Mouse (Mus musculus) spleen, embryonic (tissue): Measurements from ENCODE around the gene Plcz1.

Experiments used
- CTCF ChIA-PET: fragments of 350-600 bp; sonication (Branson Sonifier 250); formaldehyde crosslinking; loops from one replicate; lab custom pipeline; 2022; lab: Charles Lee

Gene Plcz1

DNA sequence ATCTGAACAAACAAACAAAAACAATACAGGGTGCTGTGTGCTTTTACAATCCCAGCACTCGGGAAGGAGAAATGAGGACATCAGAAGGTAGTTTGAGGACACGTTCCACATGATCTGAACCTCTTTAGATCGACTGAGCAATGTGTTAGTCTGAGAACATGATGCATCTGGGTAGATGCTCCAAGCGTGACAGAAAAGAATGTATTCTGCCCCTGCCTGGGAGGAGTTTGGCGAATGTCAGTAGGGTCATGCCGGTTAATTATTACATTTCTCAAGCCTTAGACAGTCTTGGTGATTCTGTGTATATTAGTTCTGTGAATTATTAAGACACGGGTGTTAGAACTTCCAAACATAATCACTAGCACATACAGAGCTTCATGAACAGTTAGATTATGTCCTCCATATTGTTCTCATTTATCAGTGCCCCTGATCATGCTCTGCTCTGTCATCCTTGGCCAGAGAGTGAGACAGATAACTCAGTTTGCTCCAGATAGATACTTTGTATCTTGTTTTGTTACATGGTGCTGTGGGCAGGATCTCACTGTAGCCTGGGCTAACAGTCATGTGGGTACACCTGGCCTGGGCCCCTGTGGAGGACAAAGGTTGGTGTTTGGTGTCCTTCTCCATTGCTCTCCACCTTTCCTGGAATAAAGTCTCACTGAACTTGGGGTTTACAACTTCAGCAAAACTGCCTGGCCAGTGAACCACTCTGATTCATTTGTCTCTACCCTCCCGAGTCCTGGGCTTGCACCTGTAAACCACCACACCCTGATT is 94.0 kb downstream of the Plcz1 start:
- CTCF ChIA-PET = no interaction called here
